Mouse (Mus musculus) embryonic fibroblast, embryonic 13.5 days (primary cell): ENCODE data around the gene Eif3l. TPM values are rescaled to one million over a fixed set of nuclear protein-coding genes. Genes with fewer than 3 reads are reported as not detected.

Experiments
- H3K27ac ChIP-seq: 2 replicates; pipeline ENCODE4 v1.5.1; 2012; ENCODE audit warnings: low read length, control low read depth, inconsistent platforms; ENCODE audit not compliant: insufficient read depth
- H3K4me1 ChIP-seq: 2 replicates; pipeline ENCODE4 v1.6.1; 2011; ENCODE audit warnings: low read length; ENCODE audit not compliant: control insufficient read depth, insufficient read depth
- H3K4me3 ChIP-seq: 2 replicates; pipeline ENCODE4 v1.5.1; 2011; ENCODE audit warnings: mild to moderate bottlenecking, control low read depth, low read length; ENCODE audit not compliant: insufficient read depth
- CTCF ChIP-seq: IDR thresholded peaks from 2 replicates; pipeline ENCODE4 v1.5.1; 2011; ENCODE audit warnings: mild to moderate bottlenecking, control low read depth, low read length, moderate library complexity, borderline replicate concordance; ENCODE audit not compliant: insufficient read depth
- POLR2A ChIP-seq: IDR thresholded peaks from 2 replicates; pipeline ENCODE4 v1.6.1; 2011; ENCODE audit warnings: low read depth, mild to moderate bottlenecking, control low read depth, low read length, moderate library complexity
- polyA plus RNA-seq: library from polyadenylated mRNA; stranded (reverse); fragments of >200 nt; gene quantifications from 2 replicates; pipeline ENCODE4 v1.2.4, GENCODE M21; 2011; ENCODE audit warnings: low read depth; ENCODE audit not compliant: missing spikeins, insufficient read length

Gene Eif3l
- polyA plus RNA-seq = 247 and 268 TPM in 2 replicates

- Histone ChIP-seq H3K27ac (peak within 1 kb of the TSS; percentile 62), H3K4me3 (peak within 1 kb of the TSS; percentile 78), H3K4me1 (no peaks in the 10 kb centered on the region)
- TF ChIP-seq CTCF (no peak), POLR2A (peak; percentile 90)
Measured at GRCm38 (mm10) chr15:79074913-79075532, at the start of gene Eif3l. TSS of gene Eif3l (plus strand) at chr15:79075179.

GRCm38 (mm10) chr15:79025687-79026308 is 49.2 kb upstream of the Eif3l start:
- Histone ChIP-seq H3K4me1 (no peaks in the 10 kb centered on the region), H3K4me3 (no peak overlapping the region), H3K27ac (no peak overlapping the region)
- TF ChIP-seq CTCF (no peak), POLR2A (no peak)

- no peak overlapping the region for H3K27ac ChIP-seq
- TF ChIP-seq POLR2A (no peak), CTCF (no peak)
Measured at GRCm38 (mm10) chr15:79026511-79027290, 48.3 kb upstream of the Eif3l start.

GRCm38 (mm10) chr15:79027291-79028205 is 47.4 kb upstream of the Eif3l start:
- Histone ChIP-seq H3K27ac (peak overlapping the region; percentile 45), H3K4me3 (peak overlapping the region; percentile 34), H3K4me1 (no peaks in the 10 kb centered on the region)
- TF ChIP-seq CTCF = no peak
- TF ChIP-seq POLR2A = no peak

More at GRCm38 (mm10) chr15:79026511-79027290, 48.3 kb upstream of the Eif3l start:
- Histone ChIP-seq H3K4me1 (no peaks in the 10 kb centered on the region), H3K4me3 (no peak overlapping the region)

- TF ChIP-seq POLR2A (peak; percentile 94), CTCF (no peak)
- no peaks in the 10 kb centered on the region for H3K4me1 ChIP-seq
- peak within 1 kb of the TSS; percentile 54 for H3K4me3 ChIP-seq
- H3K27ac ChIP-seq = peak within 1 kb of the TSS; percentile 45
Measured at GRCm38 (mm10) chr15:79028237-79028738, 46.7 kb upstream of the Eif3l start, which contains the start of gene H1f0. TSS of gene H1f0 (plus strand) at chr15:79028450.

- peak overlapping the region; percentile 54 for H3K4me3 ChIP-seq
- no peaks in the 10 kb centered on the region for H3K4me1 ChIP-seq
- peak overlapping the region; percentile 23; the same call in 1 of the 2 replicates for H3K27ac ChIP-seq
- TF ChIP-seq POLR2A (peak; percentile 7; the same call in 1 of the 2 replicates), CTCF (no peak)
Measured at GRCm38 (mm10) chr15:79028823-79029484, 46.0 kb upstream of the Eif3l start.

- no peaks in the 10 kb centered on the region for H3K4me1 ChIP-seq
- no peak for TF ChIP-seq POLR2A
- TF ChIP-seq CTCF = no peak
- H3K27ac ChIP-seq = no peak overlapping the region
- peak overlapping the region; percentile 54 for H3K4me3 ChIP-seq
Measured at GRCm38 (mm10) chr15:79029519-79030241, 45.3 kb upstream of the Eif3l start.
